Mouse (Mus musculus) E14TG2a.4 (cell line): ENCODE measurements at regions not wholly inside any gene's neighbourhood (a gene's known extent, or its start where the extent isn't known, plus 50 kb on each side); places are given as distances from the start of the nearest gene placed in this dataset.

Experiments used
- CTCF ChIP-seq: conservative IDR thresholded peaks from 2 replicates; pipeline ENCODE4 v1.5.1; 2014; ENCODE audit warnings: low read length
- NANOG ChIP-seq: IDR thresholded peaks from 2 replicates; pipeline ENCODE4 v1.6.1; 2014; ENCODE audit warnings: borderline replicate concordance, low read length, mixed read lengths
- POU5F1 ChIP-seq: IDR thresholded peaks from 2 replicates; pipeline ENCODE4 v1.6.1; 2014; ENCODE audit warnings: low read length, borderline replicate concordance

- no peak for TF ChIP-seq POU5F1
- TF ChIP-seq CTCF: no peak
- TF ChIP-seq NANOG: no peak
These were observed 390.0 kb upstream of the Nr3c2 start for GRCm38 (mm10) chr8:76509201-76509600.
